Mouse (Mus musculus) neural tube, embryonic 13.5 days (tissue): ENCODE results near the gene Dcbld2. TPM values are rescaled to one million over a fixed set of nuclear protein-coding genes. Genes with fewer than 3 reads are reported as not detected.

Source experiments
- ATAC-seq: fragments of 200-750 bp; cut with Nextera tagmentation; 2 replicates; pipeline ENCODE4 v1.8.0; 2017; ENCODE audit warnings: low read depth, mild to moderate bottlenecking, moderate TSS enrichment, moderate library complexity
- H3K27ac ChIP-seq: fragments of 300-500 bp; sonication (generic); replicated peaks from 2 replicates; pipeline ENCODE4 v1.5.1; 2015; ENCODE audit warnings: moderate library complexity, mild to moderate bottlenecking, inconsistent platforms
- H3K27me3 ChIP-seq: fragments of 300-500 bp; sonication (generic); 2 replicates; pipeline ENCODE4 v1.6.1; 2015; ENCODE audit warnings: mild to moderate bottlenecking, inconsistent platforms
- H3K36me3 ChIP-seq: fragments of 300-500 bp; sonication (generic); 2 replicates; pipeline ENCODE4 v1.6.1; 2015; ENCODE audit warnings: mild to moderate bottlenecking, inconsistent platforms
- H3K4me1 ChIP-seq: fragments of 300-500 bp; sonication (generic); replicated peaks from 2 replicates; pipeline ENCODE4 v1.6.1; 2015; ENCODE audit warnings: inconsistent platforms
- H3K4me2 ChIP-seq: fragments of 300-500 bp; sonication (generic); 2 replicates; pipeline ENCODE4 v1.6.1; 2015; ENCODE audit warnings: inconsistent platforms, mild to moderate bottlenecking, moderate library complexity
- H3K4me3 ChIP-seq: fragments of 300-500 bp; sonication (generic); 2 replicates; pipeline ENCODE4 v1.5.1; 2015; ENCODE audit warnings: mild to moderate bottlenecking, inconsistent platforms
- H3K9ac ChIP-seq: fragments of 300-500 bp; sonication (generic); 2 replicates; pipeline ENCODE4 v1.6.1; 2015; ENCODE audit warnings: moderate library complexity, mild to moderate bottlenecking, inconsistent platforms
- H3K9me3 ChIP-seq: fragments of 300-500 bp; sonication (generic); 2 replicates; pipeline ENCODE4 v1.6.1; 2016; ENCODE audit warnings: inconsistent platforms
- WGBS: fragments of 180-500 bp; shearing (Covaris S2); methylation state at CpG from one replicate; pipeline ENCODE4 v1.1.7; 2015; 5-methylcytosine and 5-hydroxymethylcytosine counted together
- polyA plus RNA-seq: library from polyadenylated mRNA; unstranded; fragments of >200 nt; fragmentation: Nextera tagmentation; extraction: Ambion mirVana; gene quantifications from 2 replicates; pipeline ENCODE4 v1.2.1, GENCODE M21; 2015

The Dcbld2 gene
- polyA plus RNA-seq, 1 experiment from 2014 or later, result 5.9 TPM

GRCm38 (mm10) chr16:58474875-58475274, 66.6 kb downstream of the Dcbld2 start:
- no peaks in the 10 kb centered on the region for H3K4me1 ChIP-seq
- no peak overlapping the region for H3K4me3 ChIP-seq
- H3K27ac ChIP-seq, result no peak overlapping the region
- no peaks in the 10 kb centered on the region for H3K27me3 ChIP-seq
- WGBS, result 63% methylated on average over 3 of the region's 3 CpGs
- H3K36me3 ChIP-seq, result peaks cover 26% of the 10 kb centered on the region
- H3K9me3 ChIP-seq, result peaks cover 4% of the 10 kb centered on the region; the same call in 1 of the 2 replicates
- no peak overlapping the region for H3K4me2 ChIP-seq
- H3K9ac ChIP-seq, result no peak overlapping the region
- no peak for ATAC-seq

GRCm38 (mm10) chr16:58475544-58476154, 67.4 kb downstream of the Dcbld2 start:
- Histone ChIP-seq H3K9me3 (peaks cover 4% of the 10 kb centered on the region; the same call in 1 of the 2 replicates), H3K36me3 (peaks cover 26% of the 10 kb centered on the region), H3K4me3 (no peak overlapping the region), H3K4me2 (no peak overlapping the region), H3K4me1 (no peaks in the 10 kb centered on the region), H3K27ac (no peak overlapping the region), H3K27me3 (no peaks in the 10 kb centered on the region), H3K9ac (no peak overlapping the region)
- no peak for ATAC-seq
- 94% methylated on average over 3 of the region's 3 CpGs for WGBS

- H3K27me3 ChIP-seq, result no peaks in the 10 kb centered on the region
- no peak overlapping the region for H3K4me2 ChIP-seq
- H3K27ac ChIP-seq, result no peak overlapping the region
- ATAC-seq, result no peak
- 71% methylated on average over 2 of the region's 2 CpGs for WGBS
- H3K4me1 ChIP-seq, result no peaks in the 10 kb centered on the region
- no peak overlapping the region for H3K4me3 ChIP-seq
- H3K36me3 ChIP-seq, result peaks cover 26% of the 10 kb centered on the region
- H3K9ac ChIP-seq, result no peak overlapping the region
- H3K9me3 ChIP-seq, result peaks cover 4% of the 10 kb centered on the region; the same call in 1 of the 2 replicates
These were observed 68.1 kb downstream of the Dcbld2 start for GRCm38 (mm10) chr16:58476363-58476762.

- Histone ChIP-seq H3K36me3 (peaks cover 16% of the 10 kb centered on the region; the same call in 1 of the 2 replicates), H3K4me2 (no peak overlapping the region), H3K9ac (no peak overlapping the region), H3K9me3 (peaks cover 4% of the 10 kb centered on the region; the same call in 1 of the 2 replicates), H3K27ac (no peak overlapping the region), H3K4me3 (no peak overlapping the region), H3K4me1 (no peaks in the 10 kb centered on the region), H3K27me3 (no peaks in the 10 kb centered on the region)
- WGBS, result 91% methylated on average over 4 of the region's 4 CpGs
- ATAC-seq, result no peak
These were observed 71.7 kb downstream of the Dcbld2 start for GRCm38 (mm10) chr16:58479898-58480448.

GRCm38 (mm10) chr16:58481219-58481905, 73.1 kb downstream of the Dcbld2 start:
- H3K9me3 ChIP-seq, result peaks cover 4% of the 10 kb centered on the region; the same call in 1 of the 2 replicates
- no peak overlapping the region for H3K27ac ChIP-seq
- H3K9ac ChIP-seq, result no peak overlapping the region
- ATAC-seq, result no peak
- H3K4me1 ChIP-seq, result no peaks in the 10 kb centered on the region
- 86% methylated on average over 9 of the region's 9 CpGs for WGBS
- H3K27me3 ChIP-seq, result no peaks in the 10 kb centered on the region
- no peak overlapping the region for H3K4me3 ChIP-seq
- H3K4me2 ChIP-seq, result no peak overlapping the region
- peaks cover 16% of the 10 kb centered on the region; the same call in 1 of the 2 replicates for H3K36me3 ChIP-seq

- H3K36me3 ChIP-seq, result peaks cover 16% of the 10 kb centered on the region; the same call in 1 of the 2 replicates
- H3K9me3 ChIP-seq, result peaks cover 4% of the 10 kb centered on the region; the same call in 1 of the 2 replicates
- no peak overlapping the region for H3K9ac ChIP-seq
- no peaks in the 10 kb centered on the region for H3K27me3 ChIP-seq
- no peak for ATAC-seq
- H3K27ac ChIP-seq, result no peak overlapping the region
- no peak overlapping the region for H3K4me2 ChIP-seq
- H3K4me3 ChIP-seq, result no peak overlapping the region
- WGBS, result 84% methylated on average over 5 of the region's 5 CpGs
- H3K4me1 ChIP-seq, result no peaks in the 10 kb centered on the region
These were observed 73.6 kb downstream of the Dcbld2 start for GRCm38 (mm10) chr16:58481906-58482270.

GRCm38 (mm10) chr16:58482296-58482695, 74.1 kb downstream of the Dcbld2 start:
- no peak for ATAC-seq
- no peaks in the 10 kb centered on the region for H3K27me3 ChIP-seq
- H3K27ac ChIP-seq, result no peak overlapping the region

GRCm38 (mm10) chr16:58487861-58488260, 79.6 kb downstream of the Dcbld2 start:
- no peaks in the 10 kb centered on the region for H3K9me3 ChIP-seq
- H3K4me1 ChIP-seq, result no peaks in the 10 kb centered on the region
- H3K36me3 ChIP-seq, result 0 out of 2 replicates have a peak, but pooled peaks cover 10% of the 10 kb centered on the region
- ATAC-seq, result no peak
- H3K27ac ChIP-seq, result no peak overlapping the region
- no peak overlapping the region for H3K9ac ChIP-seq
- H3K27me3 ChIP-seq, result no peaks in the 10 kb centered on the region
- no peak overlapping the region for H3K4me2 ChIP-seq
- WGBS, result 91% methylated on average over 6 of the region's 6 CpGs
- no peak overlapping the region for H3K4me3 ChIP-seq

More at GRCm38 (mm10) chr16:58482296-58482695, 74.1 kb downstream of the Dcbld2 start:
- Histone ChIP-seq H3K4me1 (no peaks in the 10 kb centered on the region), H3K36me3 (peaks cover 16% of the 10 kb centered on the region; the same call in 1 of the 2 replicates), H3K9me3 (peaks cover 4% of the 10 kb centered on the region; the same call in 1 of the 2 replicates), H3K4me2 (no peak overlapping the region), H3K4me3 (no peak overlapping the region), H3K9ac (no peak overlapping the region)
- WGBS, result 69% methylated on average over 3 of the region's 3 CpGs

- no peaks in the 10 kb centered on the region for H3K36me3 ChIP-seq
- H3K4me2 ChIP-seq, result no peak overlapping the region
- no peak overlapping the region for H3K4me3 ChIP-seq
- H3K9me3 ChIP-seq, result no peaks in the 10 kb centered on the region
- no peak overlapping the region for H3K27ac ChIP-seq
- H3K9ac ChIP-seq, result no peak overlapping the region
- peaks cover 15% of the 10 kb centered on the region for H3K4me1 ChIP-seq
- no peak for ATAC-seq
- no peaks in the 10 kb centered on the region for H3K27me3 ChIP-seq
These were observed 88.5 kb downstream of the Dcbld2 start for GRCm38 (mm10) chr16:58496791-58497190.

- H3K27me3 ChIP-seq, result no peaks in the 10 kb centered on the region
- no peak for ATAC-seq
- no peak overlapping the region for H3K4me3 ChIP-seq
- no peak overlapping the region; the same call in 1 of the 2 replicates for H3K27ac ChIP-seq
- WGBS, result 83% methylated on average over 9 of the region's 9 CpGs
- no peak overlapping the region for H3K9ac ChIP-seq
- no peaks in the 10 kb centered on the region for H3K36me3 ChIP-seq
- H3K4me2 ChIP-seq, result no peak overlapping the region
- H3K9me3 ChIP-seq, result no peaks in the 10 kb centered on the region
- peaks cover 16% of the 10 kb centered on the region for H3K4me1 ChIP-seq
These were observed 89.9 kb downstream of the Dcbld2 start for GRCm38 (mm10) chr16:58497886-58498713.

GRCm38 (mm10) chr16:58499172-58499584, 90.9 kb downstream of the Dcbld2 start:
- Histone ChIP-seq H3K36me3 (no peaks in the 10 kb centered on the region), H3K4me2 (no peak overlapping the region), H3K9me3 (no peaks in the 10 kb centered on the region), H3K27ac (0 out of 2 replicates have a peak overlapping the region, but pooled peaks have one; percentile 18), H3K4me1 (peaks cover 16% of the 10 kb centered on the region), H3K9ac (no peak overlapping the region), H3K27me3 (no peaks in the 10 kb centered on the region), H3K4me3 (no peak overlapping the region)
- no peak for ATAC-seq
- 38% methylated on average over 1 of the region's 1 CpGs for WGBS
